Mouse (Mus musculus): ENCODE data around the gene Ralbp1.

Ralbp1 gene

GRCm38 (mm10) chr17:65854006-65854405 lies 31.6 kb downstream of the Ralbp1 start:
- no peak for ATAC-seq (ENCODE audit: insufficient number of reproducible peaks, low FRiP score, low TSS enrichment)

DNA sequence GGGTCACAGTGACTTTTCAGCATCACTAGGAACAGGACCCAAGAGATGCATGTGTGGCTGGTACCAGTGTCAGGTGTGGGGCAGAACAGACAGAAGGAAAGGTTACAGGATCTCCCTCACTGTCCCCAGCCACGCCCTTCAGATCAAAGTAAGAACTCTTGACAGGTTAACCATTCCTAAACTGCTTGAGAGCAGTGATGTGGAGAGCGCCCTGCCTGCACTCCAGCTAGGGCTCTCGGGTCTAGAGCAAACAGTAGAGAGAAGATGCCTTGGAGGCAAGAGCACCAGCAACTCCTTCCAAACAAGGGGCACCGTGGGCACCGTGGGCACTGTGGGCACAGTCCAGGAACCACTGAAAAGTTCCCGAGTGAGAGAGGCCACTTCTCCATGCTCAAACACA lies 32.3 kb downstream of the Ralbp1 start:
- ATAC-seq (ENCODE audit: insufficient number of reproducible peaks, low FRiP score, low TSS enrichment), result no peak

- ATAC-seq (ENCODE audit: insufficient number of reproducible peaks, low FRiP score, low TSS enrichment), result no peak
Measured at GRCm38 (mm10) chr17:65851749-65852148, 33.8 kb downstream of the Ralbp1 start.

GRCm38 (mm10) chr17:65850487-65850886 lies 35.1 kb downstream of the Ralbp1 start:
- ATAC-seq (ENCODE audit: insufficient number of reproducible peaks, low FRiP score, low TSS enrichment), result no peak

DNA sequence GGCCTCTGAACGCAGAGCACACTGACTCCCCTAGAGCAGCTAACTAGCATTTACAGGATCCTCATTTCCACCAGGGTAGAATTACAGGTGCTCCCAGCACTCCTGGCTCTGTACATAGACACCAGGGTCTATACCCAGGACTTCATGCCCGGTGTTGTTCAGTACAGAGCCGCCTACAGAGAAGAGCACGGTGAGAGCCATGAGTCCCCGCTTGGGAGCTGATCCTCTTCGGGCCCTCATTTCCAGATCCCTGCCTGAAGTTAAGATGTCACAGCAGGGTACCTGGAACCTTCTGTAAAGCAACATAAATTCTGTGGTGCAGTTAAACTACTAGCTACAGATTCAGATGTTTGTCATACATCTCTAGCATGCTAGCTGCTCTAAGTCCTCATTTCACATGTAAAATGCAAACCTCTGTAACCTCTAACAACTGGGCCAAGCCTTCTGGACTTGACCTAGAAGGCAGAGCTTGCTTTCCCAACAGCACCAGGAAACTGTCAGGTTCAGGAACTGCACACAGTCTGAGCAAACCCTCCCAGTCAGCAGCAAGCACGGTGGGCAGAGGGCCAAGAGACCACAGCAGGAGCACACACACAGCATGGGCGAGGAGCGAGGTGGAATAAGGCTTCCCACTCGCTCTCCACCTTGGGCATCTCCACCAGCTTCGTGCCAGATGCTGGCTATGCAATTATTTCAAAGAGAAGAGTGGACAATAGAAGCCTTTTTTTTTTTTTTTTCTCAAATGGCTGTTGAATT lies 37.7 kb downstream of the Ralbp1 start:
- ATAC-seq (ENCODE audit: insufficient number of reproducible peaks, low FRiP score, low TSS enrichment), result no peak; the same call in 1 of the 2 replicates

DNA sequence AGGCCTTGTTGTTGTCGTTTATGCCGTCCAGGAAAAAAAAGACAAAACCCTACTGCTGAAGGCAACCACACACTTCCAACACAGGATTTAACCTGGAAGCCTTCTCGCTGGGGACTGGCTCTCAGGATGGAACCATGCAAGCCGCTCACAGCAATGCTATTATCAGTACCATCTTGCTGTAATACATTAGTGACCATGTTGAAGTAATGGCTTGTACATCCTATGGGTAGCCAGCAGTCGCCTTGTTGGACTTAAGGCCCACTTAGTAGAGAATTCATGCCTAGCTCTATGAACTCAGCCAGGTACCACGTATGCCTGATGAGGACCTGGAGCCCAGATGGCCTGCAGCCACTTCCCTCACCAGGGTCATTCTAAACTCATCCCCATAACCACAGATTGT lies 40.2 kb downstream of the Ralbp1 start:
- ATAC-seq (ENCODE audit: insufficient number of reproducible peaks, low FRiP score, low TSS enrichment), result no peak

GRCm38 (mm10) chr17:65842669-65843381 lies 42.8 kb downstream of the Ralbp1 start:
- ATAC-seq (ENCODE audit: insufficient number of reproducible peaks, low FRiP score, low TSS enrichment), result peak; percentile 65

GRCm38 (mm10) chr17:65839541-65840256 lies 45.9 kb downstream of the Ralbp1 start:
- no peak for ATAC-seq (ENCODE audit: insufficient number of reproducible peaks, low FRiP score, low TSS enrichment)

- no peak for ATAC-seq (ENCODE audit: insufficient number of reproducible peaks, low FRiP score, low TSS enrichment)
Measured at GRCm38 (mm10) chr17:65836746-65837145, 48.9 kb downstream of the Ralbp1 start.

DNA sequence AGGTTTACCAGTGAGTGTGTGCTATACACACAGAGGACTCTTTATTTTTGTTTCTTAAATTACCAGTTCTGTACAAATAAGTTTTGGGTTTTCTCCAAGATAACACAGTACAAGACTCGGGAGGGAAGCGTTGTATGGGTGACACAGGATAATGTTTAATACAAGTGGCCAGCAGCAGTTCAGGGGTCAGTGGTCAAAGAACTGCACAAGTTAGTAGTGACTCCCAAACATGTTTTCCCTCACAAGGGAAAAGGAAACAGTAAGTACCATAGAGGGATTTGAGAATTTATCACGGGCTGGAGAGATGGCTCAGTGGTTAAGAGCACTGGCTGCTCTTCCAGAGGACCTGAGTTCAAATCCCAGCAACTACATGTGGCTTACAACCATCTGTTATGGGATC lies 51.7 kb downstream of the Ralbp1 start:
- ATAC-seq (ENCODE audit: insufficient number of reproducible peaks, low FRiP score, low TSS enrichment), result no peak

DNA sequence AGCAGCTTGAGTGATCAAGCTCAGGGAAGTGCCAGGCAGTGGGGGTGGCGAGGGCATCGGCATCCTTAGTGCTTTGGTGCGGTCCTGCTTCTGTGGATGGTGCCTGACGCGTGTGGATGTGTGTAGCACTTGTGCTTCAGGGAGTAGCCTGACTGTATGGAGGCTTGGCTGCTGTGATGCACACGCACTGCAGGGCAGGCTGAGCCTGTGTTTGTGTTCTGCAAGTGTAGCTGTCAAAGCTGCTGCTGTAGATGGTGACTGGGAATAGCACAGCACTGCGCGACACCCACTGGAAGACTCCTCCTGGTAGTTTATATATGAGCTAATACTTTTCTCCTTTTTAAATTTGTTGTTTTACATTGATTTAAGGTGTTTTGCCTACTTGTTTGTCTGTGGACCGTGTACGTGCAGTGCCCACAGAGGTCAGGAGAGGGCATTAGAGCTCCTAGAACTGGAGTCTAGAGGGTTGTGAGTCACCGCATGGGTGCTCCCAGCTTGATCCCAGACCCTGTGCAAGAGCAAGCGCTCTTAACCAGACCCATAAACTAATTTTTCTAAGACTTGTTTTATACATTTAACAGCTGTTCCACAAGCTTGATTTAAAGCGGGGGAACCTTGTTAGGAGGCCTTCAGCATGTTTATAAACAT lies 55.3 kb downstream of the Ralbp1 start:
- no peak for ATAC-seq (ENCODE audit: insufficient number of reproducible peaks, low FRiP score, low TSS enrichment)

DNA sequence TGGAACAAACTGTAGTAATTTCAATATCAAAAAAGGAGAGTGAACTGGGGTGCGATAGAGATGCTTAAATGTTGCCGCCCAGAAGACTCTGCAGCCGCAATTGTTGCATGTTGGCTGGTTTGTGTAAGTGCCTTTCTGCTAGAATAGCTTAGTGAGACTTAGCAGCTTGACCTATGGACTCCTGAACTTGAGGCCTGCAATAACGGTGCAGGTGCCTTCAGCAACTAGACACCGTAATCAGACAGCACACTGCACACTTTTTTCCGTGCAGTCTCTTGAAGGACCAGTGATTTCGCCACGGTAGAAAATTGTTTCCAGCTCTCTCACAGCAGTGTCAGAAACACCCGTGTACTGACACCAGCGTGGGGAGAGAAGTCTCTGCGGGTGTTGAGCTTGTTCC lies 56.6 kb downstream of the Ralbp1 start:
- ATAC-seq (ENCODE audit: insufficient number of reproducible peaks, low FRiP score, low TSS enrichment), result no peak

- ATAC-seq (ENCODE audit: insufficient number of reproducible peaks, low FRiP score, low TSS enrichment), result no peak
Measured at GRCm38 (mm10) chr17:65827904-65828303, 57.7 kb downstream of the Ralbp1 start.

GRCm38 (mm10) chr17:65827119-65827840 lies 58.3 kb downstream of the Ralbp1 start:
- no peak for ATAC-seq (ENCODE audit: insufficient number of reproducible peaks, low FRiP score, low TSS enrichment)

DNA sequence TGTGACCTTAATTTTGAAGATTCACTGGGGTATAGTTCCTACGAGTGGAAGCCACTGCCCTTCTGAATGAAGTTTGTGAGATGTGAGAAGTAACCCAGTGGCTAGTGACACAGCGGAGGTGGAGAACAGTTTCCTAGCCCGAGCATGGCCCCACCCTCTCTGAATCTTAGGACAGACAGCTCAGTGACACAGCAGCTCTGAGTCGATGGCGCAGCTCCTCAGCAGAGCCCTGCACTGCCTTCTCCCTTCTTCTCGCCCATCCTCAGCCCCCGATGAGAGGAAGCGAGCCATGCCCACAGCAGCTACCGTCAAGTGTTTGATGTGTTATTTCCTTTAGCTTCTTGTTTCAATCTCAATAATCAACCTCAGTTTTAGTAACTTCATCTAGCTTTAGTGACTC lies 59.3 kb downstream of the Ralbp1 start:
- no peak for ATAC-seq (ENCODE audit: insufficient number of reproducible peaks, low FRiP score, low TSS enrichment)

GRCm38 (mm10) chr17:65824246-65824645 lies 61.4 kb downstream of the Ralbp1 start:
- no peak for ATAC-seq (ENCODE audit: insufficient number of reproducible peaks, low FRiP score, low TSS enrichment)

- ATAC-seq (ENCODE audit: insufficient number of reproducible peaks, low FRiP score, low TSS enrichment), result no peak
Measured at GRCm38 (mm10) chr17:65822423-65822822, 63.2 kb downstream of the Ralbp1 start.

DNA sequence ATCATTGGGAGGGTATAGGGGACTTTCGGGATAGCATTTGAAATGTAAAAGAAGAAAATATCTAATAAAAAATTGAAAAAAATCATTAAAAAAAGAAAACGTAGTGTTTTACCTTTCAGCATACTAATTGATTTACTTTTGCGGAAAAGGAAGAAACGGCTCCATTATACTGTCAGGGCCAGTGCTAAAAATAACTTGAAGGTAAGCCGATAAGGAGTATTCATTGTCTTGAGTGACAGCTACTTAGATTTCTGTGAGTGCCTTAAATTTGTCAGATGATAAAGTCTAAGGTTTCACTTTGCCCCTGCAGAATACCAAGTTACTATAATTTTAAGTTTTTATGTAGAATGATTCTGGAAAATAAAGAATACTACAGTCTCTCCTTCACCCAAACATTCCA lies 65.4 kb downstream of the Ralbp1 start:
- no peak for ATAC-seq (ENCODE audit: insufficient number of reproducible peaks, low FRiP score, low TSS enrichment)

GRCm38 (mm10) chr17:65813763-65814162 lies 71.8 kb downstream of the Ralbp1 start:
- no peak for ATAC-seq (ENCODE audit: insufficient number of reproducible peaks, low FRiP score, low TSS enrichment)

GRCm38 (mm10) chr17:65811032-65811431 lies 74.6 kb downstream of the Ralbp1 start:
- ATAC-seq (ENCODE audit: insufficient number of reproducible peaks, low FRiP score, low TSS enrichment), result no peak
